Mouse (Mus musculus) intestine, embryonic 16.5 days (tissue): ENCODE data around the gene Kank1. TPM values are rescaled to one million over a fixed set of nuclear protein-coding genes. Genes with fewer than 3 reads are reported as not detected.

Experiments
- ATAC-seq: fragments of 200-750 bp; cut with Nextera tagmentation; 2 replicates; pipeline ENCODE4 v1.8.0; 2017; ENCODE audit warnings: moderate TSS enrichment, moderate library complexity
- H3K27ac ChIP-seq: fragments of 300-500 bp; sonication (generic); 2 replicates; pipeline ENCODE4 v1.5.1; 2014; ENCODE audit warnings: mild to moderate bottlenecking, low read length
- H3K27me3 ChIP-seq: fragments of 300-500 bp; sonication (generic); replicated peaks from 2 replicates; pipeline ENCODE4 v1.6.1; 2014; ENCODE audit warnings: low read length, control low read depth, mixed read lengths; ENCODE audit not compliant: control insufficient read depth, insufficient read depth
- H3K36me3 ChIP-seq: fragments of 300-500 bp; sonication (generic); 2 replicates; pipeline ENCODE4 v1.6.1; 2014; ENCODE audit warnings: low read length, control low read depth; ENCODE audit not compliant: control insufficient read depth, insufficient read depth
- H3K4me1 ChIP-seq: fragments of 300-500 bp; sonication (generic); 2 replicates; pipeline ENCODE4 v1.6.1; 2014; ENCODE audit warnings: low read length, control low read depth, mixed read lengths; ENCODE audit not compliant: control insufficient read depth, insufficient read depth
- H3K4me2 ChIP-seq: fragments of 300-500 bp; sonication (generic); 2 replicates; pipeline ENCODE4 v1.6.1; 2014; ENCODE audit warnings: low read depth, low read length, control low read depth
- H3K4me3 ChIP-seq: fragments of 300-500 bp; sonication (generic); 2 replicates; pipeline ENCODE4 v1.5.1; 2014; ENCODE audit warnings: mild to moderate bottlenecking, low read length
- H3K9ac ChIP-seq: fragments of 300-500 bp; sonication (generic); 2 replicates; pipeline ENCODE4 v1.6.1; 2014; ENCODE audit warnings: low read depth, low read length
- H3K9me3 ChIP-seq: fragments of 300-500 bp; sonication (generic); 2 replicates; pipeline ENCODE4 v1.6.1; 2016; ENCODE audit warnings: low read length, control low read depth; ENCODE audit not compliant: control insufficient read depth
- WGBS: fragments of 180-500 bp; shearing (Covaris S2); extraction: QIAGEN DNeasy Blood & Tissue Kit; methylation state at CpG from one replicate; pipeline ENCODE4 v1.1.7; 2014; 5-methylcytosine and 5-hydroxymethylcytosine counted together
- polyA plus RNA-seq: library from polyadenylated mRNA; unstranded; fragments of >200 nt; fragmentation: Nextera tagmentation; extraction: Ambion mirVana; gene quantifications from 2 replicates; pipeline ENCODE4 v1.2.1, GENCODE M21; 2015

Kank1 gene
- polyA plus RNA-seq, 1 experiment from 2014 or later: 16.1 TPM

GRCm38 (mm10) chr19:25276600-25277395, 40.0 kb downstream of the Kank1 start:
- Histone ChIP-seq H3K27me3 (no peaks in the 10 kb centered on the region), H3K27ac (no peak overlapping the region), H3K36me3 (no peaks in the 10 kb centered on the region), H3K4me1 (no peaks in the 10 kb centered on the region), H3K9ac (no peak overlapping the region), H3K4me2 (no peak overlapping the region), H3K4me3 (no peak overlapping the region), H3K9me3 (no peaks in the 10 kb centered on the region)
- 91% methylated on average over 15 of the region's 15 CpGs for WGBS
- ATAC-seq: no peak

- H3K27ac ChIP-seq: no peak overlapping the region
- no peak overlapping the region for H3K4me3 ChIP-seq
- H3K4me2 ChIP-seq: no peak overlapping the region
- H3K9me3 ChIP-seq: no peaks in the 10 kb centered on the region
- no peaks in the 10 kb centered on the region for H3K4me1 ChIP-seq
- H3K9ac ChIP-seq: no peak overlapping the region
- no peaks in the 10 kb centered on the region for H3K36me3 ChIP-seq
- ATAC-seq: no peak
- H3K27me3 ChIP-seq: no peaks in the 10 kb centered on the region
- WGBS: 52% methylated on average over 5 of the region's 5 CpGs
These were observed 41.0 kb downstream of the Kank1 start for GRCm38 (mm10) chr19:25277761-25278160.

DNA sequence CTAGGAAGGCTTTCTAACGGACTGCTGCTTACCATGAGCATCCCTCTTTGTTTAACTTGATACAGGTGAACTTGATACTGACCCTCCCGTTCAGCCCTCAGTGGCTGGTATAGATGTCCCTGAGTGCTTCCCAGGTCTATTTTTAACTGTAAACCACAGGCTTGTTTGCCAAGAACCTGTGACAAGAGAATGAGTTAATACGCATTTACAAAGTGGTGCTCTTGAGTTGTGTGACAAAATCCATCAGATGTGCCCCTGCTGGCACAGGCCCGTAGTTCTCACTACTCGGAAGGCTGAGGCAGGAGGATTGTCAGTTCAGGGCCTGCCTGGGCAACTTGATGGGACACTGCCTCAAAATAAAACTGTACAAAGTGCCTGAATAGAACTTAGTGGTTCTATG, 42.8 kb downstream of the Kank1 start:
- H3K4me1 ChIP-seq: no peaks in the 10 kb centered on the region
- no peak overlapping the region for H3K27ac ChIP-seq
- H3K36me3 ChIP-seq: no peaks in the 10 kb centered on the region
- no peaks in the 10 kb centered on the region for H3K27me3 ChIP-seq
- no peak overlapping the region for H3K4me3 ChIP-seq
- H3K9ac ChIP-seq: no peak overlapping the region
- H3K4me2 ChIP-seq: no peak overlapping the region
- H3K9me3 ChIP-seq: no peaks in the 10 kb centered on the region
- no peak for ATAC-seq
- WGBS: 80% methylated on average over 5 of the region's 5 CpGs

DNA sequence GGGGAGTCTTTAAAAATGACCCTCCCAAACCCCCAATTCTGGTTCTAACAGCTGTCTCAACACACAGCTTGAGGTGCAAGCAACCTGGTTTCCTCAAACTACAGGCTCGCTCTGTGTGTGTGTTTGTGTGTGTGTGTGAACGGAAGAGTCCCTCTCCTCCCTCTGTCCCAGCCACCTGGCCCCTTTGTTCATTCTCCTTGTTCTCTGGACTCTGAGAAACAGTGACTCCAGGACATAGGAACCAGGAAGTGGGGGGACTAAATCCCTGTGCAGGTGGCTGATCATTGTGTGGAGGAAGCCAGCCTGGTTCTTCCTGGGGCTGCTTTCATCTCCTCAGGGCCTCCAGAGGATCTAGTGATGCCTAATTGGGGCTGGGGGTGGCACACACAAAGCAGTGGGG, 46.9 kb downstream of the Kank1 start:
- 70% methylated on average over 2 of the region's 2 CpGs for WGBS
- Histone ChIP-seq H3K4me1 (no peaks in the 10 kb centered on the region), H3K9me3 (no peaks in the 10 kb centered on the region), H3K4me2 (no peak overlapping the region), H3K27me3 (no peaks in the 10 kb centered on the region), H3K4me3 (no peak overlapping the region), H3K36me3 (no peaks in the 10 kb centered on the region), H3K9ac (no peak overlapping the region), H3K27ac (no peak overlapping the region)
- peak; percentile 77 for ATAC-seq

GRCm38 (mm10) chr19:25285756-25286538, 49.2 kb downstream of the Kank1 start:
- no peaks in the 10 kb centered on the region for H3K9me3 ChIP-seq
- no peaks in the 10 kb centered on the region for H3K27me3 ChIP-seq
- H3K27ac ChIP-seq: no peak overlapping the region
- H3K4me2 ChIP-seq: no peak overlapping the region
- no peaks in the 10 kb centered on the region for H3K36me3 ChIP-seq
- no peak overlapping the region for H3K9ac ChIP-seq
- WGBS: 40% methylated on average over 5 of the region's 5 CpGs
- H3K4me3 ChIP-seq: no peak overlapping the region
- no peaks in the 10 kb centered on the region for H3K4me1 ChIP-seq
- no peak for ATAC-seq

DNA sequence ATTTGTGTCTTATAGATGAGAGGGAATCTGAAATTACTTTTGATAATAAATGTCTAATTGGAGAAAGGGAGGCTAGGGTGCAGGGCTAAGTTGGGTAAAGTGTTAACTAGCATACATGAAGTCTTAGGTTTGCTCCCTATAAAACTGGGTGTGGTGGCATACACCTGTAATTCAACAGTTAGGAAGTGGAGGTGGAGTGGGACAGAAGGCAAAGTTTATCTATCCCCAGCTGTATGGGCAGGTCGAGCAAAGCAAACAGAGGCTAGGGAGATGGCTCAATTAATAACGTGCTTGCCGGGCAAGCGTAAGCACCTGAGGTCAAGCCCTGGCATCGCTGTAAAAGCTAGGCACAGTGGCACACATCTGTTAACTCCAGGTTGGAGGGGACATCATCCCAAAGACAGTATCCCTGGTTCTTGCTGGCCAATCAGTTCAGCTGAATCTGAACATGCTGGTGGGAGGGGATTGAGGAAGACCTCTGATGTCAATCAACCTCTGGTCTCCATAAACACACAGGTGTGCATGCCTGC, 54.3 kb downstream of the Kank1 start:
- no peaks in the 10 kb centered on the region for H3K27me3 ChIP-seq
- no peaks in the 10 kb centered on the region for H3K9me3 ChIP-seq
- no peaks in the 10 kb centered on the region for H3K4me1 ChIP-seq
- H3K9ac ChIP-seq: no peak overlapping the region
- peak; percentile 81 for ATAC-seq
- H3K36me3 ChIP-seq: no peaks in the 10 kb centered on the region
- no peak overlapping the region for H3K27ac ChIP-seq
- WGBS: 43% methylated on average over 5 of the region's 5 CpGs
- no peak overlapping the region for H3K4me3 ChIP-seq
- no peak overlapping the region for H3K4me2 ChIP-seq

- no peaks in the 10 kb centered on the region for H3K4me1 ChIP-seq
- ATAC-seq: no peak
These were observed 58.4 kb downstream of the Kank1 start for GRCm38 (mm10) chr19:25295207-25295606.

GRCm38 (mm10) chr19:25297269-25297668, 60.5 kb downstream of the Kank1 start:
- Histone ChIP-seq H3K9ac (no peak overlapping the region), H3K4me1 (no peaks in the 10 kb centered on the region), H3K27me3 (no peaks in the 10 kb centered on the region), H3K4me3 (no peak overlapping the region), H3K4me2 (no peak overlapping the region), H3K9me3 (no peaks in the 10 kb centered on the region), H3K36me3 (no peaks in the 10 kb centered on the region), H3K27ac (no peak overlapping the region)
- peak; percentile 67 for ATAC-seq
- WGBS: 46% methylated on average over 5 of the region's 5 CpGs

More at GRCm38 (mm10) chr19:25295207-25295606, 58.4 kb downstream of the Kank1 start:
- Histone ChIP-seq H3K4me2 (no peak overlapping the region), H3K9me3 (no peaks in the 10 kb centered on the region), H3K27ac (no peak overlapping the region), H3K4me3 (no peak overlapping the region), H3K9ac (no peak overlapping the region), H3K27me3 (no peaks in the 10 kb centered on the region), H3K36me3 (no peaks in the 10 kb centered on the region)
- WGBS: 57% methylated on average over 4 of the region's 4 CpGs

- Histone ChIP-seq H3K27ac (no peak overlapping the region), H3K4me1 (no peaks in the 10 kb centered on the region)
- 80% methylated on average over 14 of the region's 14 CpGs for WGBS
These were observed 63.3 kb downstream of the Kank1 start for GRCm38 (mm10) chr19:25299852-25300670.

More at GRCm38 (mm10) chr19:25299852-25300670, 63.3 kb downstream of the Kank1 start:
- Histone ChIP-seq H3K4me2 (no peak overlapping the region), H3K36me3 (no peaks in the 10 kb centered on the region), H3K27me3 (no peaks in the 10 kb centered on the region), H3K4me3 (no peak overlapping the region), H3K9me3 (no peaks in the 10 kb centered on the region), H3K9ac (no peak overlapping the region)
- ATAC-seq: peak; percentile 65
